Mouse (Mus musculus): ENCODE measurements around the gene Tor2a. TPM values are rescaled to one million over a fixed set of nuclear protein-coding genes. Genes with fewer than 3 reads are reported as not detected.

The Tor2a gene
- polyA plus RNA-seq, 1 experiment from 2014 or later = 52.6 TPM

- 80% methylated on average over 2 of the region's 2 CpGs for WGBS
- Histone ChIP-seq H3K27me3 (no peaks in the 10 kb centered on the region), H3K4me2 (replicated peaks) (no peak overlapping the region), H3K9ac (replicated peaks) (no peak overlapping the region), H3K9me3 (no peaks in the 10 kb centered on the region), H3K4me1 (replicated peaks) (peaks cover 3% of the 10 kb centered on the region; the same call in 1 of the 2 replicates), H3K27ac (no peak overlapping the region), H3K4me3 (replicated peaks) (no peak overlapping the region), H3K36me3 (peaks cover 46% of the 10 kb centered on the region)
- ATAC-seq = no peak
These were observed 31.5 kb downstream of the Tor2a start for GRCm38 (mm10) chr2:32788581-32788980.

- Histone ChIP-seq H3K36me3 (peaks cover 72% of the 10 kb centered on the region), H3K9me3 (no peaks in the 10 kb centered on the region), H3K4me1 (replicated peaks) (no peaks in the 10 kb centered on the region), H3K9ac (replicated peaks) (no peak overlapping the region), H3K4me2 (replicated peaks) (no peak overlapping the region), H3K27ac (no peak overlapping the region), H3K27me3 (no peaks in the 10 kb centered on the region), H3K4me3 (replicated peaks) (no peak overlapping the region)
- WGBS = 79% methylated on average over 6 of the region's 6 CpGs
- ATAC-seq = no peak
These were observed 34.3 kb downstream of the Tor2a start for GRCm38 (mm10) chr2:32791297-32791696.

- no peak for ATAC-seq
- H3K36me3 ChIP-seq = peaks cover 97% of the 10 kb centered on the region
- H3K9me3 ChIP-seq = no peaks in the 10 kb centered on the region
- H3K27ac ChIP-seq = no peak overlapping the region
- H3K4me2 ChIP-seq (replicated peaks) = no peak overlapping the region
- H3K9ac ChIP-seq (replicated peaks) = no peak overlapping the region
- no peaks in the 10 kb centered on the region for H3K27me3 ChIP-seq
- no peak overlapping the region for H3K4me3 ChIP-seq (replicated peaks)
- 80% methylated on average over 13 of the region's 13 CpGs for WGBS
- no peaks in the 10 kb centered on the region for H3K4me1 ChIP-seq (replicated peaks)
These were observed 38.8 kb downstream of the Tor2a start for GRCm38 (mm10) chr2:32795748-32796418.

DNA sequence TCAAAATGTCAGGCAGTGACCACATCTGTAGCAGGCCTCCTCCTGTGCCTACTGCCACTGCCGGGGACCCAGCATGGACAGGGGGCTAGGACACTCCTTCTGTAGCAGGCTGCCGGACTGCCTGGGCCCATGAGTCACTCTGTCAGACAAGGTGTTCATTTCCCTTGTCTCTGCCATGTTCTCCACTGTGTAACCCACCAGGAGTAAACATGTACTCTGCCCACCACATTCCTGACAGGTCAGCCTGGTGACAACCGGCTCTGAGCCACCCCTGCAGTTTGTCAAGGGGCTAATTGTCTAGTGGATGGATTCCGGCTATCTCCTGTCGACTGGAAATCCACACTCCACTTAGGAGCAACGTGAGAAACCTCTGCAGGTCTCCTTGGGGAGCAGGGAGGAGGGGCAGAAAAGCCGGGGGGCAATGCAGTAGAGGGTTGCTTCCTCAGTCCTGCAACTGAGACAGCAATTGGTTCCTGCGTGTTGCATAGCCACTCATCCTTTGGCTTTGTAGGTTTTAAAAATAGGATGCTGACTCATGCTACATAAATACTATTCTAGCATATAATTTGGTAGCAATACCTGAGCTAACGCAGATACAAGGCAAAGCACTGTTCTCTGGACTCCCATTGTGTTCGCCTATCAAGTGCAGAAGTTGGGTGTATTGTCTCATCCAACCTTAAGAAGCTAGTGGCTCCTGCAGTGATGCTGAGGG lies 41.4 kb downstream of the Tor2a start:
- ATAC-seq = no peak
- no peak overlapping the region for H3K4me2 ChIP-seq (replicated peaks)
- H3K4me1 ChIP-seq (replicated peaks) = no peaks in the 10 kb centered on the region
- no peaks in the 10 kb centered on the region for H3K27me3 ChIP-seq
- no peak overlapping the region for H3K27ac ChIP-seq
- no peaks in the 10 kb centered on the region for H3K9me3 ChIP-seq
- WGBS = 82% methylated on average over 10 of the region's 10 CpGs
- H3K4me3 ChIP-seq (replicated peaks) = no peak overlapping the region
- peaks cover 97% of the 10 kb centered on the region for H3K36me3 ChIP-seq
- H3K9ac ChIP-seq (replicated peaks) = no peak overlapping the region

DNA sequence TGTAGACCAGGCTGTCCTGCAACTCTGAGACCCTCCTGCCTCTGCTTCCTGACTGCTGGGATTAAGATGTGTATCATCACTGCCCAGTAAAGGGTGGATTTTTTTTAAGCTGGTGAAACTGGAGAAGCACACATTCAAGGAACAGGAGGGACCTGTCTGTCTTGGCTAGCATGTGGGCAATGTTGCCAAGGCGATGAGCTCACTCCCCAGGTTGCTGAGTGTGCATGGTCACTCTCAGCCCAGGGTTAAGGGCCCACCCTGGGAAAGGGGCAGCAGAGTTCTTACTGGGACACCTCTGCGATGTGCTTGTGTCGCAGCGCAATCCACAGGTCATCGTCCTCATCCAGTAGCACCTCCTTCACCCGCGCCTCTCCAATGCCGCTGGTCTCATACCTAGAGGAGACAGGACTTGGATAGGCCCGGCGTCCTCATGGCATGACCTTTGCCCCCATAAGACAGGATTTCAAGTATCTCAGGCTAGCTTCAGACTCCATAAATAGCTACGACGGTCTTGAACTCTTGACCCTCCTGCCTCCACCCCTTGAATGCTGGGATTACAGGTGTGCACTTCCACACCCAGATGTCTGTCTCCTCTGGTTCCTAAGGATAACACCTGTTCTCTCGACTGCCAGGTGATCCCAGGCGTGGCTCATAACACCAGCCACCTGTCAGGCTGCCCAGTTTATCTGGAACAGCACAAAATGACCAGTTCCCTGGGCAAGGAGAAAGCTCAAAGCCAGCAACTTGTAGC lies 52.0 kb downstream of the Tor2a start:
- whole genome bisulfite sequencing = 94% methylated on average over 14 of the region's 14 CpGs
- Histone ChIP-seq H3K4me2 (replicated peaks) (no peak overlapping the region), H3K27ac (no peak overlapping the region)

More for the DNA sequence above, 52.0 kb downstream of the Tor2a start:
- Histone ChIP-seq H3K36me3 (peaks cover 92% of the 10 kb centered on the region), H3K9ac (replicated peaks) (no peak overlapping the region), H3K9me3 (no peaks in the 10 kb centered on the region), H3K27me3 (no peaks in the 10 kb centered on the region), H3K4me1 (replicated peaks) (no peaks in the 10 kb centered on the region), H3K4me3 (replicated peaks) (no peak overlapping the region)
- no peak for ATAC-seq

MicroRNAs within 50 kb of the gene (microRNA counts, 519-probe panel; counts per million panel counts)
- microRNA mmu-miR-2861 = 110 counts per million, percentile 56 among the panel's probes with 10 or more counts

Small RNA genes lying within 50 kb of the gene (microRNA-seq; reads per million reads assigned to microRNA genes)
- not detected for gene Mir2861
- not detected for gene Mir3960

Other genes with a start within 250 kb of the Tor2a start
- gene Fam102a, start 221.9 kb upstream of the Tor2a start, polyA plus RNA-seq (2015; fragmentation: Nextera tagmentation; extraction: Ambion mirVana) = 5.6 and 7.3 TPM in 2 replicates
- gene Dpm2, start 186.4 kb upstream of the Tor2a start, polyA plus RNA-seq (2015; fragmentation: Nextera tagmentation; extraction: Ambion mirVana) = 133 and 147 TPM in 2 replicates
- 4.8 TPM in 2 replicates for gene Pip5kl1, start 182.4 kb upstream of the Tor2a start, polyA plus RNA-seq (2015; fragmentation: Nextera tagmentation; extraction: Ambion mirVana)
- 0.34 and 0.55 TPM in 2 replicates for gene 9430097D07Rik, start 181.6 kb upstream of the Tor2a start, polyA plus RNA-seq (2015; fragmentation: Nextera tagmentation; extraction: Ambion mirVana)
- 15.2 and 16.3 TPM in 2 replicates for gene St6galnac4, start 170.1 kb upstream of the Tor2a start, polyA plus RNA-seq (2015; fragmentation: Nextera tagmentation; extraction: Ambion mirVana)
- gene St6galnac6, start 157.5 kb upstream of the Tor2a start, polyA plus RNA-seq (2015; fragmentation: Nextera tagmentation; extraction: Ambion mirVana) = 10.1 and 11.3 TPM in 2 replicates
- 62.5 and 62.9 TPM in 2 replicates for gene Ak1, start 135.5 kb upstream of the Tor2a start, polyA plus RNA-seq (2015; fragmentation: Nextera tagmentation; extraction: Ambion mirVana)
- gene Eng, start 110.6 kb upstream of the Tor2a start, polyA plus RNA-seq (2015; fragmentation: Nextera tagmentation; extraction: Ambion mirVana) = 22.0 and 24.8 TPM in 2 replicates
- gene Fpgs, start 53.1 kb upstream of the Tor2a start, polyA plus RNA-seq (2015; fragmentation: Nextera tagmentation; extraction: Ambion mirVana) = 16.5 and 16.6 TPM in 2 replicates
- 78.5 and 84.5 TPM in 2 replicates for gene Cdk9, start 44.2 kb upstream of the Tor2a start, polyA plus RNA-seq (2015; fragmentation: Nextera tagmentation; extraction: Ambion mirVana)
- 37.8 and 40.7 TPM in 2 replicates for gene Sh2d3c, start 36.2 kb upstream of the Tor2a start, polyA plus RNA-seq (2015; fragmentation: Nextera tagmentation; extraction: Ambion mirVana)
- gene 6330409D20Rik, start 16.2 kb upstream of the Tor2a start, polyA plus RNA-seq (2015; fragmentation: Nextera tagmentation; extraction: Ambion mirVana) = 3.9 TPM in 2 replicates
- gene Ttc16, start 18.4 kb downstream of the Tor2a start, polyA plus RNA-seq (2015; fragmentation: Nextera tagmentation; extraction: Ambion mirVana) = 0.35 and 0.52 TPM in 2 replicates
- 4.1 and 4.2 TPM in 2 replicates for gene Ptrh1, start 18.6 kb downstream of the Tor2a start, polyA plus RNA-seq (2015; fragmentation: Nextera tagmentation; extraction: Ambion mirVana)
- gene Cfap157, start 27.2 kb downstream of the Tor2a start, polyA plus RNA-seq (2015; fragmentation: Nextera tagmentation; extraction: Ambion mirVana) = 0.46 and 2.0 TPM in 2 replicates
- gene Stxbp1, start 90.0 kb downstream of the Tor2a start, polyA plus RNA-seq (2015; fragmentation: Nextera tagmentation; extraction: Ambion mirVana) = 165 and 168 TPM in 2 replicates
- 20.9 and 27.5 TPM in 2 replicates for gene Fam129b, start 118.9 kb downstream of the Tor2a start, polyA plus RNA-seq (2015; fragmentation: Nextera tagmentation; extraction: Ambion mirVana)
- gene Rpl12, start 204.3 kb downstream of the Tor2a start, polyA plus RNA-seq (2015; fragmentation: Nextera tagmentation; extraction: Ambion mirVana) = 88.9 and 96.0 TPM in 2 replicates
- gene Lrsam1, start 204.4 kb downstream of the Tor2a start, polyA plus RNA-seq (2015; fragmentation: Nextera tagmentation; extraction: Ambion mirVana) = 18.1 and 21.1 TPM in 2 replicates
- gene Slc2a8, start 224.8 kb downstream of the Tor2a start, polyA plus RNA-seq (2015; fragmentation: Nextera tagmentation; extraction: Ambion mirVana) = 19.2 and 20.6 TPM in 2 replicates